Comparison of ENCODE assay signal across 8 mouse cellular contexts in the genomic region with DNA sequence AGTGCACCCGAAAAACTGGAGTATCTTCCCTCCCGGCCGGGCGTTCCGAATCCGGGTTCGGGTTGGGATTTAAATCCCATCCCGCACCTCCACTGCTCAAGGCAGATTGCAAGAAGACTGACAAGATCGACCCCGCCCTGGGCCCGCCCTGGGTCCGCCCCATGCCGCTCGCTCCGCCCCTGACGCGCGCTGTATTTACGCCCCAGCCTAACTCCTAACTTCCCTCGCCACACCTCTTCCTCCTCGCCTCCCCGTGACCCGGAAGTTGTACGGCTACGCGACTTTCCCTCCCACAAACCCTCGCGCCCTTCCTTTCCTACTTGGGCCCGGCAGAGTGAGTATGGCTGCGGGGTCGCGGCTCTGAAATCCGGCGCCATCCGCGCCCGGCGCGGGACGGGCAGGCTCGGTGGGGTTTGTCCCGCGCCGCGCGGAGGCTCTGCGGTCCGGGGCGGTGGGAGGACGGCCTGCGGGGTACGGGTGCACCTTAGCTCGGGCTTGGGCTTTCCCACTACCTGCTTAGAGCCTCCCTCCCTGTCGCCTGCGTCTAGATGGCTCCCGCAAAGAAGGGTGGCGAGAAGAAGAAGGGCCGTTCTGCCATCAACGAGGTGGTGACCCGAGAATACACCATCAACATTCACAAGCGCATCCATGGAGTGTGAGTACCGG. TPM values are rescaled to one million over a fixed set of nuclear protein-coding genes. Genes with fewer than 3 reads are reported as not detected.
DNase-seq lines count a peak whose midpoint lies in the region; ATAC-seq lines count a peak whose summit lies in the region.

Gene Rpl31, plus strand, starts transcription at position 242 of the 666 bp plus-strand sequence.

- peaks cover 36% of the 10 kb centered on the region for H3K36me3 ChIP-seq in heart, embryonic 10.5 days
- peaks cover 37% of the 10 kb centered on the region for H3K36me3 ChIP-seq in kidney, embryonic 15.5 days

- peak; percentile 99 for ATAC-seq in erythroblast, adult 5-6 weeks (replicated peaks; ENCODE audit: low FRiP score, poor library complexity, severe bottlenecking)
- ATAC-seq in kidney, embryonic 15.5 days (replicated peaks; ENCODE audit: low FRiP score): peak; percentile 99
- ATAC-seq in monocyte, adult 5-6 weeks (replicated peaks; ENCODE audit: insufficient number of reproducible peaks, low FRiP score, low TSS enrichment, poor library complexity, severe bottlenecking): peak; percentile 99

- H3K4me1 ChIP-seq in heart, embryonic 10.5 days: peaks cover 11% of the 10 kb centered on the region
- peaks cover 23% of the 10 kb centered on the region for H3K4me1 ChIP-seq in kidney, embryonic 15.5 days

- H3K27me3 ChIP-seq in heart, embryonic 10.5 days (ENCODE audit: insufficient read depth, poor library complexity, severe bottlenecking): no peaks in the 10 kb centered on the region
- H3K27me3 ChIP-seq in kidney, embryonic 15.5 days: no peaks in the 10 kb centered on the region

- WGBS in heart, embryonic 10.5 days: under 1% methylated on average over 62 of the region's 62 CpGs
- under 1% methylated on average over 61 of the region's 62 CpGs for WGBS in kidney, embryonic 15.5 days

- H3K4me3 ChIP-seq in heart, embryonic 10.5 days: peak within 1 kb of the TSS; percentile 95
- H3K4me3 ChIP-seq in kidney, embryonic 15.5 days (replicated peaks): peak within 1 kb of the TSS; percentile 83

- peak within 1 kb of the TSS; percentile 97 for H3K27ac ChIP-seq in heart, embryonic 10.5 days
- peak within 1 kb of the TSS; percentile 94 for H3K27ac ChIP-seq in kidney, embryonic 15.5 days

- peak within 1 kb of the TSS; percentile 76 for H3K4me2 ChIP-seq in kidney, embryonic 15.5 days

- no peaks in the 10 kb centered on the region for H3K9me3 ChIP-seq in heart, embryonic 10.5 days
- no peaks in the 10 kb centered on the region for H3K9me3 ChIP-seq in kidney, embryonic 15.5 days (replicated peaks)

- DNase-seq in B cell, adult 2 months: peak; percentile 99
- peak; percentile 99 for DNase-seq in brain, adult 2 months (ENCODE audit: low read depth, low spot score)
- DNase-seq in heart, embryonic 10.5 days (ENCODE audit: low spot score): peak; percentile 99
- DNase-seq in liver: peak; percentile 96
- DNase-seq in spleen, postnatal 4 days (ENCODE audit: low spot score in 2 of 2): peak; percentile 95 to 96

- peak within 1 kb of the TSS; percentile 97 for H3K9ac ChIP-seq in kidney, embryonic 15.5 days

RNA-seq across cellular contexts. Expression of gene Rpl31, which starts in this region (rescaled TPM):
- total RNA-seq in erythroblast, adult 5-6 weeks (2015; ENCODE audit: low replicate concordance): 473 and 504 TPM in 2 replicates
- 101 and 131 TPM in 2 replicates for total RNA-seq in erythroblast, adult 5-6 weeks (2017; ENCODE audit: low replicate concordance)
- polyA plus RNA-seq in heart, embryonic 10.5 days (2016; fragmentation: Nextera tagmentation; extraction: Ambion mirVana): 325 and 422 TPM in 2 replicates
- polyA plus RNA-seq in kidney, embryonic 15.5 days (2015; fragmentation: Nextera tagmentation; extraction: Ambion mirVana): 579 and 581 TPM in 2 replicates
- total RNA-seq in monocyte, adult 5-6 weeks (2017): 264 to 334 TPM (median 266 TPM) in 3 replicates

Comparison
In these comparisons a context has a peak if more than half of its experiments do, and no peak if none do; other contexts are left out.
1. Peak in every context shown above with its lines: DNase-seq, ATAC-seq, H3K4me3 ChIP-seq and H3K27ac ChIP-seq.